1 mouse cellular context compared by ENCODE assay signal in the genomic region with DNA sequence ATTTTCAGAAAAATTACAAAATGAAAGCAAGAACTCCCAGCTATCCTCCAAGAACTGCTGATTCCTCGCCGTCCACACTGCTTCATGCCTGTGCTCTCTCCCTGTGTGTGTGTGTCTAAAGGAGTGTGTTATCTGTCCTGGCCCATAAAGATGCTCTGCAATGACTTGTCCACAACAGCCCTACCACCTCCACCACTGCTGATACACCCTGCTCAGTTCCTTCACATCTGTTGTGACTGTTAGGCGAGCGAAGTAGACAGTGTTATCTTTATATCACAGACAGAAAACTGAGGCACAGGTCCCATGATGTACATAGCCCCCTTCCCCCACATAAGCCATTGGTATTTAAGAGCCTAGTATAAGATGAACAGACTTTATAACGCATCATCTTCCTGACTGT.
TF ChIP-seq lines count a peak whose summit lies in the region.

No protein-coding gene starts in this region.

TF ChIP-seq in MEL, 35 proteins besides CTCF, POLR2A, EP300 and RAD21 (continued from another document):
- TF ChIP-seq ETS1 (IDR thresholded peaks at IDR 0.05; ENCODE audit: low read depth, low read length) (peak; percentile 40; the same call in 1 of the 2 replicates), MAFK (IDR thresholded peaks at IDR 0.05; ENCODE audit: borderline replicate concordance, low read depth, low read length) (no peak), USF1 (IDR thresholded peaks at IDR 0.05; ENCODE audit: low read depth, low read length) (no peak), MAX (IDR thresholded peaks at IDR 0.05; ENCODE audit: low read length) (no peak), BHLHE40 (IDR thresholded peaks at IDR 0.05; ENCODE audit: borderline replicate concordance, low read depth, low read length) (no peak), NRF1 (IDR thresholded peaks at IDR 0.05; ENCODE audit: insufficient read depth, low read depth, low read length, poor library complexity, severe bottlenecking) (no peak), MYC (IDR thresholded peaks at IDR 0.05; ENCODE audit: low read depth, low read length) (no peak)
